Mouse (Mus musculus) natural killer cell, adult 2 months (primary cell): ENCODE measurements around the gene Lrrn3.

Experiments
- DNase-seq, 2 experiments: peaks; one replicate each; pipeline ENCODE4 v3.0.0; 2022; ENCODE audit warnings: low spot score in 2 of 2

The Lrrn3 gene

DNA sequence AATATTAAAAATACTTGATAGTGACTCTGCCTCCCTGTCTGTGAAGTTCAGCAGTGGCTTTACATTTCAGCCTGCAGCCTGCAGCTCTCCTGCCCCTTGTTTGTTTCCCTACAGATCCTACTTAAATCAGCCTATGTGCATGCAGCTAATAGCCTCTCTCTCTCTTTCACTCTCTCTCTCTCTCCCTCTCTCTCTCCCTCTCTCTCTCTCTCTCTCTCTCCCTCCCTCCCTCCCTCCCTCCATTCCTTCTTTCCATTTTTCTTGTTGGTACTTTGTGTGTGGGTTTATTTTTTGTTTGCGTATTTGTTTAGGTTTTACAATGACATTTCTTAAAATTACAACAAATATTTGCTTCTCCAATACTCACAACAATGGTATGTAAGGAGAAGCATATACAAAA lies at the start of gene Lrrn3:
TSS of gene Lrrn3 (minus strand) at position 101 of the 400 bp plus-strand sequence.
- no peak for DNase-seq

DNA sequence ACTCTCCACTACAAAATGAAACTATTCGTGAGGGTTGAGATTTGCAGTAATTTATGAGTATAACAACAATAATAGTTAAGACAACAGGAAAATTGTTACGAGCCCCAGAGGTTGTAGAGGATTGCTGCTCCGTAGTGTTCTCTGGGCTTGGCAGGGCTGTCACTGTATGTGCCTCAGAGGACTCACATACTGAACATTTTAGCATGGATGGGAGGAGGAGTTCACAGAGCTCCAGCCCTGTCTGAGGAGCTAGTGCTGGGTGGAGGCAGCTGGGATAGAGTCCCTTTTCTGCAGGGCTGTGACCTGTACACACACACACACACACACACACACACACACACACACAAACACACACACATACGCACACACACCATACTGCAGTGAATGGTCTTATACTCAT lies 42.2 kb upstream of the Lrrn3 start:
- DNase-seq, result no peak

DNA sequence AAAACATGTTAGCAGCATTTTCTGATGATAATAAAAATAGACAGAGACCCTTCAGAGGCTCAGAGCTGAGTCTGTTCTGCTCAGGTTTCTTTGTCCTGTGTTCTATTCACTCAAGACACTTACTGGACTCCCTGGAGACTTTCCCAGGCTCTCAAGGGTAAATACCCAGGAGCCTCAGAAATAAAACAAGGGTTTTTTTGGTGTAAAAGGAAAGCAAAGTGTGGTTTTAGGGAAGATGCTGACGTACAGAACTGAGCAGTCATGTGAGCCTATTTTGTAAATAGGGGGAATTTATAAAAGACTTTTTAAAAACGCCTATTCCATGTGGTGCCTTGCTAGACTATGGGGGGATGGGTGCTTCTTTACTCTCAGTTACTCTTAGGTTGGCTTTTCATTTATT lies 40.5 kb upstream of the Lrrn3 start:
- DNase-seq, result no peak

DNA sequence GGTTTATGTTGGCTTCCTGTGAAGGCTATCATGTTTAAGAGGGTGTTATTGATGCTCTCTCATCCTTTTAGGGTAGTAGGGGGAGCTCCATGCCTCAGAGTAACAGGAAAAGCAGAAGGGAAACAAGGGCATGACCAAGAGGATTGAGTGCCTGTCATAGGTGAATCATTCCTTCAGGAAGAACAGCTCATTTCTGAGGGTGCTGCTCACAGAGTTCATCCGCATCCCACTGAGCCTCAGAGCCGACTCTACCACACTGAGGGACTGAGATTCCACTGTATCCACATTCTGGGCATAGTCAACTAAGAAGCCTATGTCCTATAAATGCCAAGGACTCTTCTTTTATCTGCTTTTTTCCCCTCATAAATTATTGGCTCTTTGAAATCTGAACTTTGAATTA lies 35.4 kb upstream of the Lrrn3 start:
- DNase-seq, result no peak

DNA sequence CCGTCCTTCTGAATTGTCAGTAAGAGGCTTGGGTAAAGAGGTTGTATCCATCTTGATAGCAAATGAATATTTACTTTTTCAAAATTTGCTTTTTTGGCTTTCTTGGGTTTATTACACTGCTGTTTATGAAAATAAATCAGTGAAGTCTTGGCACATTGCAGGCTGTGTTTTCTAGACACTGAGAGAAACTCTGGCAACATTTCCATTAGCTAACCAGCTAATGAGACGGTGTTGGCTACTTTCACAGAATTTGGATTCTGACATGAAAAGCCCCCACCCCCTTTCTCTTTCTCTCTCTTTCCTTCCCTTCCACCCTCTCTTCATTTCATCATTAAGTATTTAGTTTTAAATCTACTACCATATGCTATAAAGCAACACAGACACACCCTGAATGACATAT lies 34.1 kb upstream of the Lrrn3 start:
- DNase-seq, result no peak

DNA sequence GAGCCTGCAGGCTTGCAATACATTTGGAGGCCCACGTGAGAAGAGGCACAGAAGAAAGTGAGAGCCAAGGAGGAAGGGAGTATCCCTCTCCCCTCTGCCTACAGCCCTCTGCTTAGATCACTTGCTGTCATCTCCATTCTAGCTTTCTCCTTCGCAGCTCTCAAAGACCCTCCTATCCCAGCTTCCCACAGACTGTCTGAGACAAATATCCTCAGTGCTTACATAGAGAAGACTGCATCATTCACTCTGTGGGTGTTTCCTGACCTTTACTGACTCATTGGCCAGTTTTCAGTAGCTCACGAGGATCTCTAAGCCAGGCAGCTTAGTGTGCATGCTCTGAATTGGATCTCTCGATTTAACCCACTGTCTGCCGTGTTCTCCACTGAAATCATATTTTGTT lies 32.7 kb upstream of the Lrrn3 start:
- DNase-seq, result no peak

DNA sequence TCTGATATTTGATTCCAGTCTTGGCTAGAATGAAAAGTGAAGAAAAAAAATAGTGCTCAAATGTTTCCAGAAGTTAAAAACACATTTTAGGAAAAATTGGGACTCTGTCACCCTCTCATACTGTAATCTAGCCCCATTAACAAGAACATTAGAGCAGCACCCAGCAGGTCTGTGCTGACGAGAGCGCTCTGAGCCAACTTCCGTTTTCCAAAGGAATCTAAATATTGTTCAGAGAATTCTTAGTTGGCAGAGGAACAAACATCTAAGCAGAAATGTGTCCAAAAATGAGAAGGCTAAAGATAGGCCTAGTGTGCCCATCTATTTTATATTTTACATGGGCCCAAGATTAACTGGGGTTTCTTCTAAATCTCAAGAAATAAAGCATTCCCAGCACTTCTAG lies 24.4 kb upstream of the Lrrn3 start:
- DNase-seq, result no peak

DNA sequence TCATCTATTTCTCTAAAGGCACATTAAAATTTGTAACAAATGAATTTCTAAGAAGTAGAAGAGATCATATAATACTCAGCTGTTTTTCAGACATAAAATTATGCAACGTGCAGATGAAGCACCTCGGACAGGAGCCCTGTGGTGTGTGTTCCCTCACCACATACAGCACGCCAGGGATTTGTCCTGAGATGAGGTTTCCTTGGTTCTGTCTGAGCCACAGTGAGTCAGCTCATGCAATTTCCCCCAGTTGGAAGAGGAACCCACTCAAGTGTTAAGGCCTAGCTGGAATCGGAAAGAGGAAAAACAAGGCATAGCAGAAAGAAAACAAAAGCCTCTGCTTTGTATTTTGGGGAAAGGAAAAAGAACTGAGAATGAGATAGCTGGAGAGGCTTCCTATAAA lies 22.4 kb upstream of the Lrrn3 start:
- DNase-seq, result no peak

DNA sequence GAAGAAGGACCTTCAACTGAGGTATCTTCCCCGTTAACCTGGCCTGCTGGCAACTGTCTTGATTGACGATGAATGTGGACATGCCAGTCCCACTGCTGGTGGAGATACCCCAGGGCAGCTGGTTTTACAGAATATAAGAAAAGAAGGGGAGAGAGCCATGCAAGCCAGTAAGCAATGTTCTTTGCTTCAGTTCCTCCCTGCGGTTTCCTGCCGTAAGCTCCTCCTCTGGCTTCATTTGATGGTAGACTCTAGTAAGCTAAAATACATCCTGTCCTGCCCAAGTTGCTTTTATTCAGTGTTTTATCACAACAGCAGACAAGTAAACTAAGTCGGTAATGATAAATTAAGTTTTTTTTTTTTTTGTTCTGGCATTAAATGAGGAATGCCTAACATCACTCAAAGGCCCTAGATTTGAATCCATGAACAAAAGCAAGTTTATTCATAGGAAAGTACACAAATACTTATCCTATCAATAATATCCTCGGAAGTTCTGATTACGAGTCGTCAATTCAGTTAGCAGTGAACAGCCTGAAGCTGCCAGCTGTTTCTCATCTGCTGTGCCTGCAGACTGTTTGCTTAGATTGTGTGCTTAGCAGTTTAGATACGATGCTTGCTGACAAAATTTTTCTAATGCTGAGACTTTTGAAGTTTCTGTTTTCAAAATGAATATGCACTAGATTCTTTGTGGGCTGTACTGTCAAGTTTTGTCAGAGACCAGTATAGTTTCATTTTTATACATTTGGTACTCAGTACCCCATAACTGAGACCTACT lies 14.0 kb upstream of the Lrrn3 start:
- no peak for DNase-seq

DNA sequence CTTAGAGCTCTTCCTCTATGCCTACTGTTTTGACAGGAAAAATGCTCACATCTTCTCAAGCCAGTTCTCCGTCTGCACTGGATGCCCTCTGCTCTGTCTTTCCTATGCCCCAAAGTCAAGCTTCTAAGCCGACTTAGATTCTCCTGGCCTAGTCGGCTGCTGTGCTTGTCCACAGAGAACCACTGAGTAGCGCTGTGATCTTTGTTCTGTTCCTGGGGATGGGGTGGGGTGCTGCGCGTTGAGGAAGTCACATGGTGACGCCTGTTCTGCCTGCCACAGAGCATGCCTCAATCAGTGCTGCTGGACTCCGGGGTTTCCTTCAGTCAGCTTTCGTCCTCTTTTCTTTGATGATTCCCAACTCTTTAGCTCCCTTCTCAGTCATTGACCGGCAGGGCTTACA lies 8.4 kb upstream of the Lrrn3 start:
- DNase-seq, result no peak

DNA sequence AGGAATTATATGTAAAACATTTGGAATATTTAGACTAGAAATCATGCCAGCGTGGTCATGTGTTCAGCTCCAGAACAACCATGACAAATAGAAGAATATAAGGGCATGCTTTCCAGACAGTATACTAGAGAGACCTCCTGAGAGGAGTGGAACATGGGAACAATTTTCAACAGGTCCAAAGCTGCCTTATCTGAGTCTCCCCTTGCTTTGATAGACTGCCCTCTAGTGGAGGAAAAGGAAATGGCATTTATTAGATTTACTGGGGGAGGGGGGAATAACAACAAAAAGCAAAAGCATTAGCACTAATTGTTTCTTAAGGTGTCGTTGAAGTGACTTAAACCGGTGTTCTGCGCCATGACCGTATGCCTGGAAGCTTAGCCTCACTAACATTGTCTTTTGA lies 774 bp upstream of the Lrrn3 start:
- DNase-seq, result peak in 1 of 2 experiments; percentile 22

DNA sequence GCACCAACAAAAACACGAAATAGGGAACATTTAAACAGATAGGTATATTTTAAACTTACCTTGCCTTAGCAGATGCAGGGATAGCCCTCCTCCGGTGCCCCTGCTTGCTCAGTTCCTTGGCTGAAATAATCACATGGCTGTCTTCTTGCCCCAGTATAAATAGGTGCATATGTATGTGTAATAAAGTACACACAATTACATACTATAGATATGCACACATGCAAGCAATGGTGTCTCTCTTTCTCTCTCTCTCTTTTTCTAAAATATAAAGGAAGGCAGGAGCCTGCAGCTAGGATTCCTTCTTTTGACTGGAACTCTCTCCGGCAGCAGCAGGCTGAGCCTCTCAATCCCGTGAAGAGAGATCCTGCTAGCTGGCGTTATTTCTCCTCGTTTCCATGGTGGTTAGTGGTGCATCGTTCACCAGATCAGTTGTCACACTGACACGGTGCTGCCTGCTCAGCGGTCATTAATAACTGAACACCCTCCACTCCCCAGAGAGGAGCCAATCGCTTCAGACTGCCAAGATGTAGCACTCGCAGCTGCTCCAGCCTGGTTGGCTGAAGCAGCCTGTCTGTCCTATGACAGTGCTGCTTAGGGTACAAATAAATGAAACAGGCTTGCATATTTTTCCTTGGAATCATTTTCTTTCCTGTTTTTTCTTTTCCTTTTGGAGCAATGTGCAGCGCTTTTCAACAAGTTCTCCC lies 567 bp downstream of the Lrrn3 start:
- DNase-seq, result no peak

DNA sequence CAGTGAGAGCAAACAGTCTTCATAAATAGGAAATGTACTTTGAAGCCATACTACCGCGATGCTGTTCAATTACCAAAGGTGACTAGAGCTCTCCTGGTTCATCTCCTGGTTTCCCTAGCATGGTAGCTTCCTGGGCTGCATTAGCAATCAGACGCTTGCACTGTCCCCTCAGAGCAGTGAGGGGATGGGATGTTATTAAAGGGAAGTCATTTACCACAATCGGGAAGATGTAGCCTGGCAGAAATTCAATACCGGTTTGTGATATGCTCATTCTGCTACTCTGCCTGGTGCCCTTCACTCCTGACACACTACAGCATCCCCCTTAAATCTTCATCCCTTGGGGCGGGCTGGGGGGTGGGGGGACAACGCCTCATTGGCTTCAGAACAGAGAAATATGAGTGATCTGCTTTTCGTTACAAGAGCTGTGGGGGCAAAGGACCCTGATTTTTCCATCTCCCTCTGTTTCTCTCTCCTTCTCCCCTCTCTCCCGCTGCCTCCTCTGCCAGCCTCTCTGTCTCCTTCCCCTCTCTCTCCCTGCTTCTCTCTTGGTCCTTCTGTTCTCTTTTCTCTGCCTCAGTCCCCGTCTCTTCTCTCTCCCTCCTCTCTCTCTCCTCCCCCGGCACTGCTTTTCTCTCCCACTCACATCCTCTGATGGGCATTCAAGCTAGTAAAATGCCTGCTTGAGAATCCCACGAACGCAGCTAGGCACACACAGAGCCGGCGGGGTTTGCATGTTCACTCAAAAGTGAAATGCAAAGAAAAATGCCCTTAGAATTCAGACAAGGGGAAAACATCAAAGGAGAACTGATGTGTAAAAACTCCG lies 1.3 kb downstream of the Lrrn3 start:
- DNase-seq, result no peak

DNA sequence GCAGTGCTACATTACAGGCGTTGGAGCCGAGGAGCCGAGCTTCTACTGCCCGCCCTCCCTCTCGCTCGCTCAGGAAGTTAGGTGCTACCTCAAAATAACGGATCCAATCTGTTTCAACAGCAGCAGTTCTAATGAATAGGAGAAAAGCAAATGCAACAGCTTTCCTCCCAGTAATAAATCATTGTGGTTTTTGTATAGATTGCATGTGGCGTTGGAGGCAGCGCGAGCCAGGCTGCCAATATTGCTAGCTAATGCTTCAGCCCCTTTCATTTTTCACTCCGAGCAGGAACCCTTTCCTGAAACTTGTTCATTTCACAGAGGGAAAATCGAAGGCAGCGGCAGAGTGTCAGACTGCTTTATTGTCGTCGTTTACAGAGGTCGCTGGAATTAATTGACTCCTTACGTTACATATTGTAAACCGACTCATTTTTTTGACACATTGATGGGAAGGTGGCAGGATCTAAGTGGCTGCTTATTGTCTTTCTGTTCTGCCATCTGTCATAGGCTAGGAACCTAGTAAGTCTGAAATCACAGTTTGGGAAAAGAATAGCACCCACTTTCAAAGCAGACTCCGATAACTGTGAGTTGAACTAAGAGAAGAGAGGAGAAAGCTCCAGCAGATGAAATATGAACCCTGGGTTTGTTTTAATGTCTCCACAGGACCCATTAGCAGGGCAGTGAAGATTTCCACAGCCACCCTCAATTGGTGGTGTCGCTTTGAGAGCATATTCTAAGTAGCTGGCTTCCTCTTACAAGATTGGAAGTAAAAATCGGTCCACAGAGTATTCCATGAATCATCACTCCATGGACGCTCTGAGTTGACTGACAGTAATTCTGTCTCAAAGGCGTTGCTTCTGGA lies 2.4 kb downstream of the Lrrn3 start:
- DNase-seq, result no peak

DNA sequence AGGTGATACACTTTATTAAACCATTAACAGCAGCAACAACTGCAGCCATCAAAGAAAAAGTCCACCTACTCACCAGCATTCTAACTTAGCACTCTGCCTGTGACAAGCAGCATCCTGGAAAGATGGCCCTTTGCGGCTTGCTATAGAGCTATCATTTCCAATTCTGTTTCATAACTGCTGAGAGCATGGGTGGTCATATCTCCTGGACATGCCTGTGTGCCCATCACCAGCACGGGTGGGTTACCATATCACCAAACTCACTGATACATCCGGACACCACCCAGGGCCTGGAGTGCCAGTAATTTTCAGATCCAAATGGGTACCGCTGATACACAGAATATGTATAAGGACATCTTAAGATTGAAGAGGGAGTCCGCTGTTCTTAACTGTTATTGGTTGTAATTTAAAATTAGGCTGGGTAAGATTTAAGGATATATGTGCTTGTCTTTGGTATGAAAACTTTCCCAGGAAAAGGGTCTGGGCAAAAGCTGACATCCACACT lies 3.1 kb downstream of the Lrrn3 start:
- no peak for DNase-seq

DNA sequence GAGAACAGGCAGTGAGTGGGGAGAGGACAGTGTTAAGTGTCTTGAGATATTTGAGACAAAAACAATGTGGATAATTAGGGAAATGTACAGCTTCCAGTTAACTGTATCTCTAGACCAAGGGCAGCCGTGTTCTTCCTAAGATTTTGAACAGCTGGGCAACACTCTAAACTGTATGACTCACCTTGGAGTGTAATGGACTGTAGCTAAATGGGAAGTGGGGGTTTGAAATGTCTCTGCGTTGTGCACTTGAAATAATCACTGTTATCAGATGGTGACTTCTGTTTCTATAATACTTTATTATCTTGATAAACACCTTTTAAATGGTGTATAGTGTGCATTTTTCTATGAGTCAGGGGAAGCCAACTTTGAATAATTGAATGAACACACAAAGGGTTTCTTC lies 4.7 kb downstream of the Lrrn3 start:
- no peak for DNase-seq

DNA sequence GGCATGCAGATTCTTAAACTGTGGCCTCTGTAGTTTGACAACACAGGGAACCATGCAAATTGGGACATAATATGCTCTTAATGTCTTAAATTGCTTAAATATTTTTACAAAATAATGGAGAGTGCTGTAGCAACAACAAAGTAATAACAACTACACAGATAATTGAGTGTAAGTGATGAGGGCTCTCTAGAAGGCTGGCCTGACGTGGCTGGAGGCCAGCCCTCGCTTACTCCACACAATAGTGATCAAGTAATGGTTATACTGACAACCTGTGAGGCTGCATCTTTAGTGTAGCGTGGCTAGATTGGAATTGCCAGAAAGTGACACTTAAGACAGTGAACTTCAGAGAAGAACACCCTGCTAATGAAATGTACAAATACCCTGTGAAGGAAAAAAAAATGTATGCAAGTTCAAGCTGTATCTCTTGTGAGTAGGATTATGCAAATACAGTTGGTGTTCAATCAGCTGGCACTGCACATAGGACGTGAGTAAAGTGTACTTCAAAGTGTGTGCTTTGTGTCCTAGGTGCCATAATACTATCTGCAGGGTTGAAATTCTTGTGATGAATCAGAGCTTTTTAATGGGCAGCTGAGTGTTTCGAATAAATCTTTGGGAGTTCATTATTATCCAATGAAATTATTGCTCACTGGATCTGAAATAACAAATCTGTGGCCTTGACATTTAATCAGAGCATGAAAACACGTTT lies 17.0 kb downstream of the Lrrn3 start:
- DNase-seq, result no peak

DNA sequence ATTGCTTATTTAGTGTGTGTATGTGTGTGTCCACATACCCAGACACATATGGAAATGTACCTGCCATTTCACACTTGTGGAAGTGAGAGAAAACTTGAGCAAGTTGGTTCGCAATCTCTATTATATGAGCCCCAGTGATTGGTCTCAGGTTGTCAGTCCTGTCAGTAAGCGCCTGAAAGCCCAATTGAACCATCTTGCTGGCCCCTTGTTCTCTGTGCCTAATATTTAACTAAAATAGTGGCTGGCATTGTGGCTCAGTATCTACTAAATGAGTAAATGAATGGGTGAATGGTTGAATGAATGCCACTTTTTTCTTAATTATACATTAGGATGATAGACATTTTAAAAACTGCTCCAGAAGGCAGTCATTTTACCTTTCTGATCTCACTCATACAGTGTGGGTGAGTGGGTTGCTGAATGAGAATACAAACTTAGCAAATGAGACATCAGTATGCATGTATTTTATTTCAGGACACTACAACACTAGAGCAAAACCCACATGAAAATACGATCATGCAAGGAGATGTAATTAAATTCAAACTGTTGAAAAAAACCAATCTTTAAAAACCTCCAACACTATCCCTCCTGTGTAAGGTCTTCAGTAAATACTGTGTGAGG lies 17.7 kb downstream of the Lrrn3 start:
- DNase-seq, result no peak

DNA sequence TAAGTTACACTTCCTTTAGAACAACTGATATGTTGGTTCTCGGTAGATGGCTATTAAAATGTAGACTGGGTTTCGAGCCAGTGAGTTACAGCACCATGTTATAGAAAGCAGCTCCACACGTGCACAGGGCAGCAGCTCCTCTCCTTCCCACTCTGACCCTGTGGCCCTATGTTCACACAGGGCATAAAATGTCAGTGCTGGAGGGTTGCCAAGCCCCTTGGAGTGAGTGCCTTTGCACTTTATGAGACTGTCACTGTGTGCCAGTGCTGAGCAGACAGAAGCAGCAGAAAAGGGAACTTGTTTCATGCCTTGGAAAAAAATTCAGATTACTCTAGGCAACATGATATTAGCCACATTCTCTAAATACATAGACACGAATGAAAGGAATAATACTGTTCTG lies 47.8 kb downstream of the Lrrn3 start:
- DNase-seq, result no peak

DNA sequence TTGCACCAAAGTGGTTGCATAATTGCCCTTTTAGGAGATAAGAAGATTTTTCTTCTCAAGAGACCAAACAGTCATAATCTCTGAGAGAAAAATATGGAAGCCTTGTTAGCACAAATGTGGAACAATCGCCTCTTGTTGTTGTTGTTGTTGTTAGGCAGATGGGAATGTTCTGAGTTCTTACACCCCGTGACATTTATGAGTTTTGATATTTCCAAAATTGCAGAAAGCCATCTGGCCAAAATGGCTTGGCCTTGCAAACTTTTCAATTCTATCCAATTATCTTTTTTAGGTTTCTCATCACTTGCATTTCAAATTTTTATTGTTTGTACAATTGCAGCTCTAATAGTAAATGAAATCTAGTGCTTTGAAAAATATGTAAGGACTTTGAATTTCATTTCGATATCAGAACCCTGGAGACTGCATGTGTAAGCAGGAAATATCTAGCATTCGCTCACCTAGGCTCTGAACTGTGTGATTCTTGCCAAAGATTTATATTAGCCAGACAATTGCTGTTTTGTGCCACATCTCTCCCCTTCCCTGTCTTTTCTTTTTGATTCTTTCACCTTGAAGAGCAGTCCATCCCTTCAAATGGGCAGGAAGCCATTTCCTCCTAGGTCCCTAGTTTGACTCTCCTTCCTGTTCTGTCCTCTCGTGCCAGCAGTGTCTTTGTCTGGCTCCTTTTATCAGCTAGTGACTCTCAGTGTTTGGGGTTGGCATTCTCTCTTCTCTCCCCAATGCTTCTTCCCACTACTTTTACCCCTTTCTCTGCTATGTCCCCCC lies 49.8 kb downstream of the Lrrn3 start:
- no peak for DNase-seq
